Mouse (Mus musculus) bone marrow macrophage, adult 2 months (primary cell): Measurements from ENCODE around the gene Psmf1. TPM values are rescaled to one million over a fixed set of nuclear protein-coding genes. Genes with fewer than 3 reads are reported as not detected.

Experiments
- H3K27ac ChIP-seq: 2 replicates; pipeline ENCODE4 v1.5.1; 2012; ENCODE audit warnings: low read depth, low read length; ENCODE audit not compliant: insufficient read depth
- H3K4me1 ChIP-seq: 2 replicates; pipeline ENCODE4 v1.6.1; 2012; ENCODE audit warnings: low read length; ENCODE audit not compliant: control insufficient read depth, insufficient read depth
- H3K4me3 ChIP-seq: 2 replicates; pipeline ENCODE4 v1.5.1; 2012; ENCODE audit warnings: mild to moderate bottlenecking, low read length, moderate library complexity; ENCODE audit not compliant: insufficient read depth
- CTCF ChIP-seq: IDR thresholded peaks from 2 replicates; pipeline ENCODE4 v1.5.1; 2012; ENCODE audit warnings: low read depth, mild to moderate bottlenecking, low read length, moderate library complexity
- POLR2A ChIP-seq: IDR thresholded peaks from 2 replicates; pipeline ENCODE4 v1.6.1; 2012; ENCODE audit warnings: mild to moderate bottlenecking, low read depth, low read length, borderline replicate concordance
- polyA plus RNA-seq: library from polyadenylated mRNA; stranded (reverse); fragments of >200 nt; gene quantifications from 2 replicates; pipeline ENCODE4 v1.2.4, GENCODE M21; 2012; ENCODE audit not compliant: missing spikeins, insufficient read depth, insufficient read length

Gene Psmf1
- polyA plus RNA-seq, 1 experiment: 28.5 TPM

DNA sequence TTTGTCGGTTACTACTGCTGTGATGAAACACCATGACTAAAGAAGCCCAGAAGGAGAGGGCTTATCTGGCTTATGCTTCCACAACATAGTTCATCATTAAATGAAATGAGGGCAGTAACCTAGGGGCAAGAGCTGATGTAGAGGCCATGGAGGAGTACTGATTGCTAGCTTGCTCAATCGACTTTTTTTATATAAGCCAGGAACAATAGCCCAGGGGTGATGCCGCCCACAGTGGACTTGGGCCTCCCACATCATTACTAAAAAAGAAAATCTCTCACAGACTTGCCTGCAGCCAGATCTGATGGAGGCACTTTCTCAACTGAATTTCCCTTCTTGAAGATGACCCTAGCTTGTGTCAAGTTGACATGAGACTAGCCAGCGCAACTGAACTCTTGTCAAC lies 61.0 kb downstream of the Psmf1 start:
- no peak for TF ChIP-seq POLR2A
- TF ChIP-seq CTCF: no peak
- Histone ChIP-seq H3K27ac (no peak overlapping the region), H3K4me1 (no peaks in the 10 kb centered on the region), H3K4me3 (no peak overlapping the region)

DNA sequence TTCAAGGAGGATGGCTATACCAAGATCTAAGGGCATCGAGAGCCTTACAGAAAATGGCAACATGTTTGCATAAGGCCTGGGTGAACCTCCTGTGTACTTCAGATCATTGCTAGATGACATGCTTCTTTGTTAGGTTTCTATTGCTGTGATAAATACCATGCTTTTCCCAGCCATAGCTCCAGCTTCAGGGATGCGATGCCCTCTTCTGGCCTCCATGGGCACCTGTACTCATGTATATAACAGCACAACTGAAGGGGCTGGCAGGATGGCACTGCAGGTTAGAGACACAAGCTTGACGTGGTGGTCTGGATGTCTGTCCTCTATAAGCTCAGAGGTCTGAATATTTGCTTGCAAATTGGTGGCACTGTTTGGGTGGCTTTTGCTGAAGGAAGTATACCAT lies 61.6 kb downstream of the Psmf1 start:
- Histone ChIP-seq H3K4me3 (no peak overlapping the region), H3K4me1 (no peaks in the 10 kb centered on the region), H3K27ac (no peak overlapping the region)
- TF ChIP-seq POLR2A: no peak
- TF ChIP-seq CTCF: peak; percentile 43; the same call in 1 of the 2 replicates

DNA sequence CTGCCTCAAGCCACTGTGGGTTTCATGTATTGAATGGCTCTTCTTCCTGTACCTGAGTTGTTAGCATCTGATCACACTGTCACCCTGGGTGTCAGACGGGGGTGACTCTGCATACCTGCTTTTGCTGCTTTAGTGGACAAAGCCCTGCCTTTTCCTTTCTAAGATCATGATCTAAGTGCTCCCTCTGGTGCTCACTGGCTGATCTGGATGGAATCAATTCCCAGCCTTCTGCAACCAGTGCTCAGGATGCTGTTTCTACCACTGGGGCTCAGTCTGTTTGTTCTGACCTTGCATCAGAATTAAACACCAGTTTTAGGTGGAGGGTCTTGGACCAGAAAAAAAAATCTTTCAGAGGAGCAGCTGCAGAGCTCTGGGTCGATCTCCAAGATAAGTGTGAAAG lies 67.8 kb downstream of the Psmf1 start:
- Histone ChIP-seq H3K4me1 (no peaks in the 10 kb centered on the region), H3K27ac (no peak overlapping the region), H3K4me3 (no peak overlapping the region)
- TF ChIP-seq POLR2A (no peak), CTCF (no peak)

DNA sequence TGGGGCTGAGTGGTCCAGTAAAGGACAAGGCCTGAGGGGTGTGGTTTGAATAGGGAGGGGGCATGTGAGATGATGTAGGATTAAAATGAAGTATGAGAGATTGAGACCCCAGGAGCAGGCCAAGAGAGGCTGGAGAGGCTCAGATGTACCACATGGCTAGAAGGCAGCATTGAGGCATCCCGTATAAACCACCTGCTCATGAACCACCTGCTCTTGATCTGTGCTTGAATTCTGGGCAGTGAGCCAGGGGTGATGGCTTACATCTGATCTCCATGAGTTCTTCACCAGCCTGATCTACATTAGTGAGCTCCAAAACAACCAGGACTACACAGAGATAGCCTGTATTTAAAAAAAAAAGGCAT lies 73.0 kb downstream of the Psmf1 start:
- H3K4me3 ChIP-seq: no peak overlapping the region
- no peak overlapping the region for H3K27ac ChIP-seq
- no peaks in the 10 kb centered on the region for H3K4me1 ChIP-seq
- no peak for TF ChIP-seq POLR2A
- TF ChIP-seq CTCF: no peak

DNA sequence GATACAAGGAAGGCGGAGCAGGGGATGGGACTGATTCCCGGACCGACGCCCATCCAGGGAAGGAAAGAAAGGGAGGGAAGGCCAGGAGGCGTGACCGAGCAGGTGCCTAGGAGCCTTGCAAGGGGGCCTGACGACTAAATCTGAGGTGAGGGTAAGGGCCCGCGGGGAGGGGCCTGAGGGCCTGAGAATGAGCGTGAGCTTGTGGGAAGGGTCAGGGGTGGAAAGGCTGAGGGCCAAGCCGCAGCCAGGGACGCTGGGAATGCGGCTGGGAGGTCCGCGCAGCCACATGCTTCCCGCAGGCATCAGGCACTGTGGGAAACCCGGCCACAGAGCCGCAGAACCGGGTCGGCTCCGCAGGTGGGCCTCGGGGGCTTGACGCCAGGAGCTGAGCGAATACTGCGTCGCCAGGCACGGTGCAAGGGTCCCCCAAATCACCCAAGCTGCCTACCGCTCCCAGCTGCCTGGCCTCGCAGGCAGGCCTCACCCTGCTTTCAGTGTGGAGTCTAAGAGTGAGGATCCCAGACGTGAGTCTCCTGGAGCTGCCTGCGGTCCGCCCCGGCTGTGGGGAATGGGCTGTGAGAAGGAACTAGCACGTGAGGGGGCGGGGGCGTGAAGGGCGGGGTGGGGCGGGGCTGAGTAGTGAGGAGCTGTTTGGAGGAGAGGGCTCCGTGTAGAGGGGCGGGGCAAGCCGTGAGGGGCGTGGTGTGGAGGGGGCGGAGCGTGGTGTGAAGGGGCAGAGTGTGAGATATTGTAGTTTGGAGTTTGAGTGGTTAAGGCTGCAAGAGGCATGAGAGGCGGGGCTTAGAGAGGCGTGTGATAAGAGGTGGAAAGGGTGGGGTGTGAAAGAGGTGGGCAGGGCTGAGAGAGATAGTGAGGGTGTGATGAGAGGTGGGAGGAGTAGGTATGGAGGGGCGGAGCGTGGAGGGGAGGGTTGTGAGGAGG lies 73.7 kb downstream of the Psmf1 start:
- H3K4me1 ChIP-seq: no peaks in the 10 kb centered on the region
- no peak for TF ChIP-seq POLR2A
- H3K4me3 ChIP-seq: no peak overlapping the region
- no peak overlapping the region for H3K27ac ChIP-seq

DNA sequence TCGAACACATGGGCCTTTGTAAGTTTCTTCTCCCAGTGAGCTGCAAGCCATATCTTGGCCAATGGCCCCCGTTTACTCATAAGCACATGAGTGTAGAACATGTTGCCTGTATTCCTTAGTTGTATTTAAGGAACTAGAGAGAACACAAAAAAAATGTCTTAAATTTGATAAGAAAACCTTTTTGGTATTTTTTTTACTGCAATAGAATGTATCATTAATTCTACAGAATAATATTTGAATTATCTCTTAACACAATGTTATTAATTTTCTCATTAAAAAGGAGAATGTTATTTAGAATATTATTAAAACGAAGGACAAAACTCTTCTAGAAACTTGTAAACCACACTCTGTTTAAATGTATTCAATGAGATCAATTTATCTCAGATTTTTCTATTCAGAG lies 75.6 kb downstream of the Psmf1 start, which contains the start of gene Rad21l:
TSS of gene Rad21l (minus strand) at position 101 of the 400 bp plus-strand sequence.
- Histone ChIP-seq H3K4me1 (no peaks in the 10 kb centered on the region), H3K27ac (no peak within 1 kb of the TSS), H3K4me3 (no peak within 1 kb of the TSS)
- TF ChIP-seq CTCF (no peak), POLR2A (no peak)

Other genes starting within 250 kb of the Psmf1 start
- 184 and 197 TPM in 2 replicates for gene Fkbp1a, start 201.7 kb downstream of the Psmf1 start, polyA plus RNA-seq
- not detected in 2 replicates for gene Sdcbp2, start 171.6 kb downstream of the Psmf1 start, polyA plus RNA-seq
- gene Snph, start 111.6 kb downstream of the Psmf1 start, polyA plus RNA-seq: not detected in 2 replicates
- not detected in 2 replicates for gene Rad21l, start 75.7 kb downstream of the Psmf1 start, polyA plus RNA-seq
- not detected in 2 replicates for gene Tmem74b, start 42.2 kb downstream of the Psmf1 start, polyA plus RNA-seq
- not detected in 2 replicates for gene Rspo4, start 98.7 kb upstream of the Psmf1 start, polyA plus RNA-seq
- not detected in 2 replicates for gene Angpt4, start 167.0 kb upstream of the Psmf1 start, polyA plus RNA-seq
- gene Fam110a, start 236.0 kb upstream of the Psmf1 start, polyA plus RNA-seq: 19.9 and 20.5 TPM in 2 replicates